Mouse (Mus musculus): Measurements from ENCODE around the gene Zfp106.

Zfp106 gene

GRCm38 (mm10) chr2:120476277-120477087 is 87.2 kb downstream of the Zfp106 start:
- no peak for DNase-seq (ENCODE audit: low read depth in 1 of 2, low spot score in 2 of 2)

- no peak for DNase-seq (ENCODE audit: low read depth in 1 of 2, low spot score in 2 of 2)
Observed at GRCm38 (mm10) chr2:120470856-120471255, 92.8 kb downstream of the Zfp106 start.

GRCm38 (mm10) chr2:120469715-120470114 is 93.9 kb downstream of the Zfp106 start:
- DNase-seq (ENCODE audit: low read depth in 1 of 2, low spot score in 2 of 2), result no peak

GRCm38 (mm10) chr2:120469220-120469619 is 94.4 kb downstream of the Zfp106 start:
- DNase-seq (ENCODE audit: low read depth in 1 of 2, low spot score in 2 of 2), result no peak

- no peak for DNase-seq (ENCODE audit: low read depth in 1 of 2, low spot score in 2 of 2)
Observed at GRCm38 (mm10) chr2:120468011-120468410, 95.6 kb downstream of the Zfp106 start.

GRCm38 (mm10) chr2:120465397-120465785 is 98.3 kb downstream of the Zfp106 start:
- DNase-seq (ENCODE audit: low read depth in 1 of 2, low spot score in 2 of 2), result no peak

GRCm38 (mm10) chr2:120464732-120465396 is 98.8 kb downstream of the Zfp106 start:
- no peak for DNase-seq (ENCODE audit: low read depth in 1 of 2, low spot score in 2 of 2)

- DNase-seq (ENCODE audit: low read depth in 1 of 2, low spot score in 2 of 2), result no peak
Observed at GRCm38 (mm10) chr2:120464091-120464490, 99.6 kb downstream of the Zfp106 start.

- DNase-seq (ENCODE audit: low read depth in 1 of 2, low spot score in 2 of 2), result no peak
Observed at GRCm38 (mm10) chr2:120463328-120463727, 100.3 kb downstream of the Zfp106 start.

- DNase-seq (ENCODE audit: low read depth in 1 of 2, low spot score in 2 of 2), result no peak
Observed at GRCm38 (mm10) chr2:120460216-120460615, 103.4 kb downstream of the Zfp106 start.
